Mouse (Mus musculus) olfactory bulb, adult 2 months (tissue): ENCODE measurements around the gene Mrtfb.

Experiments used
- CTCF ChIP-seq: fragments of 200-500 bp; IDR thresholded peaks from 2 replicates; pipeline ENCODE4 v1.5.1; 2012; ENCODE audit warnings: low read depth, mild to moderate bottlenecking, low read length, moderate library complexity; ENCODE audit not compliant: insufficient read depth
- POLR2A ChIP-seq: fragments of 200-500 bp; IDR thresholded peaks from 2 replicates; pipeline ENCODE4 v1.6.1; 2012; ENCODE audit warnings: mild to moderate bottlenecking, low read depth, low read length, moderate library complexity; ENCODE audit not compliant: insufficient read depth

- no peak for TF ChIP-seq CTCF
- no peak for TF ChIP-seq POLR2A
These were observed 187.5 kb downstream of the Mrtfb start for GRCm38 (mm10) chr16:13443764-13444163.
